Mouse (Mus musculus): ENCODE results near the gene Glb1.

Gene Glb1

GRCm38 (mm10) chr9:114440548-114440947 is 39.7 kb downstream of the Glb1 start:
- DNase-seq (ENCODE audit: extremely low read depth, insufficient read length, low spot score): no peak

GRCm38 (mm10) chr9:114442225-114442624 is 41.3 kb downstream of the Glb1 start:
- DNase-seq (ENCODE audit: extremely low read depth, insufficient read length, low spot score): no peak

- no peak for DNase-seq (ENCODE audit: extremely low read depth, insufficient read length, low spot score)
Measured at GRCm38 (mm10) chr9:114442893-114443292, 42.0 kb downstream of the Glb1 start.

GRCm38 (mm10) chr9:114443351-114443750 is 42.5 kb downstream of the Glb1 start:
- no peak for DNase-seq (ENCODE audit: extremely low read depth, insufficient read length, low spot score)

DNA sequence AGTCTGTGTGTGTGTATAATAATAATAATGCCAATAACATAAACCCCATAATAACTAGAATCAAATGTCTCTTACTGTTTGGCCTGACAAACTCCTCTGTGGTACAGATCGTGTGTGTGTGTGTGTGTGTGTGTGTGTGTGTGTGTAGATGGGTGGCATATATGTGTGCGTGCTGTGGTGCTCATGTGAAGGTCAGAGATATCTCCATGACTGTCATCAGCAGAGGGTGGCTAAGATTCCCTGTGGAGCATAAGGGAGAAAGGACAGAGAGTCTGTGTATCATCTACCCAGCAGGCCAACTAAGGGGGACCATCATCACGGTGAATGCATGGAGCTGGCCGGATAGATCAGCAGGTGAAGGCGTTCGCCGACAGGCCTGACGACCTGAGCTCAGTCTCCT is 46.0 kb downstream of the Glb1 start:
- no peak for DNase-seq (ENCODE audit: extremely low read depth, insufficient read length, low spot score)

DNA sequence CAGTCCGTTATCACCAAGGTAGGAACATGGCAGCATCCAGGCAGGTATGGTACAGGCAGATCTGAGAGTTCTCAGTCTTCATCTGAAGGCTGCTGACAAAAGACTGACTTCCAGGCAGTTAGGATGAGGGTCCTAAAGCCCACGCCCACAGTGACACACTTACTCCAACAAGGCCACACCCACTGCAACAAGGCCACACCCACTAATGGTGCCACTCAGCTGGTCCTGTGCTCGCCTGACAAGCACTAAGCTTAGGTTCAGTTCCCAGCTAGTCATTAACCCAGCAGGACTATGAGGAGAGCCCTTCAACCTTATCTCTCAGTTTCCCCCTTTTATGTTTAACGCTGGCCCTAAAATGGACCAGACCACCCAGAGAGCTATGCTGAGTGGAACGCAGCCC is 47.8 kb downstream of the Glb1 start:
- no peak for DNase-seq (ENCODE audit: extremely low read depth, insufficient read length, low spot score)

DNA sequence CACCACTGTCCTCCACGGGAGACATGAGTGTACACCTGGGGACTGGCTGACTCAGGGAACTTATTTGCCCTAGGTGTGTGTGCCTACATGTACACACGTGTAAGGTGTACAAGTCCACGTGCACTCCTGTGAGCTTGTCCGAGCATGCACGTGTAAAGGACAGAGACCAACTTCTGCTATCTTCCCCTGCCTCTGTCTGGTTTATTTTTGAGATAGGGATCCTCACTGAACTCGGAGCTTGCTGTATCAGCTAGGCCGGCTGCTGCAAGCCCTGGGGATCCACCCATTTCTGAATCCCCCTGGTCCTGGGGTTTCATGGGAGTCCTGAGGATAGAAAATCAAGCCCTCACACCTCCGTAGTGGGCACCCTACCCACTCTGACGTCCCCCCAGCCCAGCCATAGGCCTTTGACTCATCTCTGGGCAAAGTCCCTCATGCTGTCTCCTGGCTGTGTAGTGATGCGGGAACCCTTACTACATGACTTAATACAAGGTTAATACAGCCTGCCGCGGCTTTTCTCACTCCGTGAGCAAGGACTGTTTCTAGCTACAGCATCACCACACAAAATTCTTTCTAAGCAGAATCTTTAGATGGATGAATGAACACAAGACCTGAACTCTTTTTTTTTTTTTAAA is 48.4 kb downstream of the Glb1 start:
- no peak for DNase-seq (ENCODE audit: extremely low read depth, insufficient read length, low spot score)

DNA sequence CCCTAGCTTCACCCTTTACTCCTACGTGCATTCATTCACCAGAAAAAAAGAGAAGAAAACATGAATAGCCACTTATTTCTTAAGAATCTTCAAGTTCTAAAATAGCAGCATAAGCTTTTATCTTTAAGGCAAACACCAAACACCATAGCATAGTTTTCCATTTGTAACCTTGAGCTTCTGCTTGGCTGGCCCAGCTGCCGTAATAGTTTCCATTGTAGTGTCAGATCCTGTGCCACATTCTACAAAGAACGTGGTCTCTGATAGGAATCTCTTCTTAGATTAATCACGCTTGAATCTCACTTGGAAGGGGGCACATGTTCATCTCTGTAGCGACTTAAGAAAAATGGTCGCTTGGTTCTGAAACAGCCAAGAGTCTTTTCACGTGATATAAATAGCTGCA is 50.7 kb downstream of the Glb1 start:
- DNase-seq (ENCODE audit: extremely low read depth, insufficient read length, low spot score): no peak

GRCm38 (mm10) chr9:114452418-114452817 is 51.5 kb downstream of the Glb1 start:
- no peak for DNase-seq (ENCODE audit: extremely low read depth, insufficient read length, low spot score)

GRCm38 (mm10) chr9:114455420-114455819 is 54.5 kb downstream of the Glb1 start:
- DNase-seq (ENCODE audit: extremely low read depth, insufficient read length, low spot score): no peak

DNA sequence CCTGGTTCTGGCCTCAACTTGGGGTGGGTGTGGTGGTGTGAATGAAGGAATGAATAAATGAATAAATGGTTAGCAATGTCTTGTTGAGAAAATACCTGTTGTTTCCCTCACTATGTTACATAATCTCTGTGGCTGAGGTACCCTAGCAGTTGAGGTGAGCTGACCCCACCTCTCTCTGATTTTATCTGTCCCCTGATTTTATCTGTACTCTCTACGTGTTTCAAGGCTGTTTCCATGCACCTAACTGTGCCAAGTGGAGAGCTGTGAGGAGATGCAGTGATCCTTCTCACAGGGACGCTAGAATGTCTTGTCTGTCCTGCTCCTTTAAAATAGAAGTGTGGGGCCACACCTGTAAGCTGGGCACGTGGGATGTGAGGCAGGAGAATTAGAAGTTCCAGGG is 57.6 kb downstream of the Glb1 start:
- DNase-seq (ENCODE audit: extremely low read depth, insufficient read length, low spot score): no peak

DNA sequence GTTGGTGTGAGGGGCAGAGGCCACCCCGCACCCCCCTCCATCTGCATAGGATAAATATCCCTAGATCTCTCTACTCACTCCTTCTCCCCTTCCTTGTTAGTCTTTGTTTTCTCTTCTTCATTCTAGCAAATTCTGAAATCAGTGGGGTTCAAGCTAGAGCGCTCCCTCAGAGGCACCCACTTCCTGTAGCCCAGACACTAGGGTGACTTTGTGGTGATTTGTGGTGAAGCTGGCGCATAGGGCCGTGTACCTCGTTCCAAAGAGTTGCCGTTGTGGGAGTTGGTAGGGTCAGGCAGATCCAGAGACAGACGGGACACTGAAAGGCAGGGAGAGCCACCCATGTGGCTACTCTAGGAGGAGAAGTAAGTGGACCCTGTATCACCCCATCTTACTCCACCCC is 61.7 kb downstream of the Glb1 start:
- DNase-seq (ENCODE audit: extremely low read depth, insufficient read length, low spot score): no peak

GRCm38 (mm10) chr9:114465442-114465841 is 64.6 kb downstream of the Glb1 start:
- no peak for DNase-seq (ENCODE audit: extremely low read depth, insufficient read length, low spot score)

- no peak for DNase-seq (ENCODE audit: extremely low read depth, insufficient read length, low spot score)
Measured at GRCm38 (mm10) chr9:114466871-114467270, 66.0 kb downstream of the Glb1 start.

- no peak for DNase-seq (ENCODE audit: extremely low read depth, insufficient read length, low spot score)
Measured at GRCm38 (mm10) chr9:114468217-114468616, 67.3 kb downstream of the Glb1 start.

DNA sequence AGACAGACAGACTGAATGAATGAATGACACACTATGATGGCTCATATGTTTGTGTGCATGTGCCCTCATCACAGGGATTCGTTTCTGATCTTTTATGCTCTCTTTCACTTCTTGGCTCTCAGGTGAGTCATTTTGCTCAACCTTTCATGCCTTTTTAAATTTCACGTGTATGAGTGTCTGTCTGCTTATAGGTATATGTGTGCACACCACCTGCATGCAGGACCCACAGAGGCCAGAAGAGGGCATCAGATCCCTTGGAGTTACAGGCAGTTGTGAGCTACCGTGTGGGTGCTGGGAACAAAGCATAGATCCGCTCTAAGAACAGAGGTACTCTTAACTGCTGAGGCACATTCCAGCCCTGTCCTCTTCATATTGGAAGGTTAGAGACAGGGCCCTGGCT is 67.8 kb downstream of the Glb1 start:
- no peak for DNase-seq (ENCODE audit: extremely low read depth, insufficient read length, low spot score)

- no peak for DNase-seq (ENCODE audit: extremely low read depth, insufficient read length, low spot score)
Measured at GRCm38 (mm10) chr9:114471892-114472291, 71.0 kb downstream of the Glb1 start.

DNA sequence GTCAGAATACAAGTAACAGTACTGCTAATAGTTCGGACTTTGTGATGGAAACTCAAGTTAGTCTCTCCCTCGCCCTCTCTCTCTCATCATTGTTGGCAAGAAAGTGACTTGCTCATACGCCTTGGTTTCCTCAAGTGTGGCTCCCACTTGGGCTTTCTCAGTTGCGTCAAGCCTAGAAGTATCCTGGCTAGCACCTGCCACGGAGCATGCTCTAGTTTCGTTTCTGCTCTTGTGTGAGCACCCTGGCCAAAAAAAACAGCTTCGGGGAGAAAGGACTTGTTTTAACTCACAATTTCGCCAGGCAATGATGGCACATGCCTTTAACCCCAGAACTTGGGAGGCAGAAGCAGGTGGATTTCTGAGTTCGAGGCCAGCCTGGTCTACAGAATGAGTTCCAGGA is 76.1 kb downstream of the Glb1 start:
- no peak for DNase-seq (ENCODE audit: extremely low read depth, insufficient read length, low spot score)

GRCm38 (mm10) chr9:114480940-114481339 is 80.1 kb downstream of the Glb1 start:
- DNase-seq (ENCODE audit: extremely low read depth, insufficient read length, low spot score): no peak

- no peak for DNase-seq (ENCODE audit: extremely low read depth, insufficient read length, low spot score)
Measured at GRCm38 (mm10) chr9:114484771-114485170, 83.9 kb downstream of the Glb1 start.

DNA sequence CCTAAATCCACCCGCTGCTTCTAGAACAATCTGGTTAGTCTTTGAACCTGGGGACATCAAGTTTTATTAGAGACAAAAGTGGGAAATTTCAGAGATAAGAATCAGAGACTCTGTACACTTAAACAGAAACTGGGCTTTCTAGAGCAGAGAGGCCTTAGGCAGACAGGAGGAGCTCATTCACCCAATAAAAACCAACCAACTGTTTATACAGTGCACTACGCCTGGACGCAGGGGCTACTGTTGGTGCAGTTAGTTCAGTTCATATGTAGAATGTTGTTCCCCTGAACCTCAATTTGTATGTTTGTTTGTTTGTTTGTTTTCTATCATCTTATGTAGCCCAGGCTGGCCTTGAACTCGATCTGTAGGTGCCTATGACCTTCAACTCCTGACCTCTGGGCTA is 85.9 kb downstream of the Glb1 start:
- no peak for DNase-seq (ENCODE audit: extremely low read depth, insufficient read length, low spot score)

DNA sequence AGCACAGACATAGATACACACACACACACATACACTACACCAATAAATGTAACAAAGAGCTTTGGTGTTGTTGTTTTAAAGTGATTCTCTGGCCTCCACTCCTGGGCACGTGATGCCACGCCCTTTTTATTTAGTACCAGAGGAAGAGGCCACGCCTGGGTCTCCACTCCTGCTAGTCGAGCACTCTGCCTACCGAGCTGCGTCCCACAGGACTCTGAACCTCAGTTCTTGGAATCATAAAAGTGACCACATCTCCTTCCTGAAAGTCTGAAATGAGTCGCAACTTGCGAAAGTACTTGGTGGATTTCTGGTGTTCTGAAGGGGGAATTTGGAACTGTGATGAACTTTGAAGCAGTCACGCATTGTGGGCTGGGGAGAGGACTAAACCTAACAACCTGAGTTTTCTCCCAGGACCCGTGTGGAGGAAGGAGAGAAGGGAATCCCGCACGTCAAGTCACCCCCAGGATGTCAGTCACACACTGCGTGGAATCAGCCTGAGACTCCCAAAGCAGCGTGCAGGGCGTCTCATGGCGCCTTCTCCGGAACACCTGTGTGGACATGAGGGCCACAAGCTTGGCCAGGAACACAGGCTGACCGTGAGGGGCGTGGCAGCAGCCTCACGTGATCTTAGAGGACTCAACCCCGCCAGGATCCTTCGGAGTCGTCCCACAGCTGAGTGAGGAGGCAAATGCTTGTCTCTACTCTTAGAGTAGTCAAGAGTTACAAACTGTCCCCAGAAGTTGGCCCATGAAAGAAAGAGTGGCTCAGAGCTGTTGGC is 86.8 kb downstream of the Glb1 start:
- DNase-seq (ENCODE audit: extremely low read depth, insufficient read length, low spot score): no peak

All from 3134 (cell line).